Mouse (Mus musculus): ENCODE data around the gene Psmb11. TPM values are rescaled to one million over a fixed set of nuclear protein-coding genes. Genes with fewer than 3 reads are reported as not detected.
A peak's percentile ranks its signal among the peaks of the same experiment; 100 is the strongest.

Gene Psmb11
- total RNA-seq (2021), result 1 to 10 TPM in 1 of 2 experiments, not detected in 1; 1.1 TPM
- long read RNA-seq, experiment 1, full-length matches to known transcripts, result 1 of 1 reads
- long read RNA-seq, experiment 1, partial matches to known transcripts, result 0 of 1 reads
- long read RNA-seq, experiment 1, other reads (novel, unspliced or antisense), result 0 of 1 reads
- long read RNA-seq, experiment 2, result 0 reads

DNA sequence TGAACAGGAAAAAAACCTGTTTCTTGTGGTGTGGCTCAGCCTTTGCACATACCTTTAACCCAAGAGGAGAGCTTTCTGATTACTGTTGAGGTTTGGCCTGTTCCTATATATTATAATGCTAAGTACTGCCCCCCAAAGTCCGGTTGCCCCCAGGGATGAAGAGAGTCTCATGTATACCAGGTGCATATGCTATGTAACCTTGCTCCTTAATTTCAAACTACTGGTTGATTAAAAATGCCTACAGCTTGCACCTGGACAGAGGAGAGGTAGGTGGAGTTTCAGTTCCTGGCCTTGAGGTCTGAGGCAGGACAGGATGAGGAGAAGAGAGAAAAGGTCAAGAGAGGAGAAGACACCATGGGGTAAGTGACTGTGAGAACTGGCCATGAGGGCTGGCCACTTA lies at the start of gene Psmb11:
Gene Psmb11 (plus strand): TSS at position 301 of the 400 bp plus-strand sequence.
- intact Hi-C loops (cut with DNase I), result no loop called here

DNA sequence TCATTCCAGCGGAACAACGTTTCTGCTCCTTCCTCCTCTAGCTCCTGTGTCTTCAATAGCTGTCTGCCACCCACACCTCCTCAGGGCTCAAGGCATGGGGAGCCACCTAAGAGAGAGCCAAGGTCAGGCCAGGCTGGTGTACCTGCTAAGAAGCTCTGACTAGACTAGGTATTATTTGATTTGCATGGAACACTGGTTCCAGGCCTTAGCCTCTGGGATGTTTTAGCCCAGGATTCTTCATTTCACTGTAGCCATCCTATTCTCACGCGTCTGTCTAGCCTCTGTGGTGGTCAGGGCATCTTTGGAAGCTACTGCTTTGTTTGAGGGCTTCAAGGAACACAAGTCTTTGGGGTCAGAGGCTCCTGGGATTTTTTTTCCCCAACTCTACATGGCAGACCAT lies 49.1 kb upstream of the Psmb11 start:
- no peak for DNase-seq
- intact Hi-C loops (cut with DNase I), result no loop called here

More for the DNA sequence above, at the start of gene Psmb11:
- no peak for DNase-seq

DNA sequence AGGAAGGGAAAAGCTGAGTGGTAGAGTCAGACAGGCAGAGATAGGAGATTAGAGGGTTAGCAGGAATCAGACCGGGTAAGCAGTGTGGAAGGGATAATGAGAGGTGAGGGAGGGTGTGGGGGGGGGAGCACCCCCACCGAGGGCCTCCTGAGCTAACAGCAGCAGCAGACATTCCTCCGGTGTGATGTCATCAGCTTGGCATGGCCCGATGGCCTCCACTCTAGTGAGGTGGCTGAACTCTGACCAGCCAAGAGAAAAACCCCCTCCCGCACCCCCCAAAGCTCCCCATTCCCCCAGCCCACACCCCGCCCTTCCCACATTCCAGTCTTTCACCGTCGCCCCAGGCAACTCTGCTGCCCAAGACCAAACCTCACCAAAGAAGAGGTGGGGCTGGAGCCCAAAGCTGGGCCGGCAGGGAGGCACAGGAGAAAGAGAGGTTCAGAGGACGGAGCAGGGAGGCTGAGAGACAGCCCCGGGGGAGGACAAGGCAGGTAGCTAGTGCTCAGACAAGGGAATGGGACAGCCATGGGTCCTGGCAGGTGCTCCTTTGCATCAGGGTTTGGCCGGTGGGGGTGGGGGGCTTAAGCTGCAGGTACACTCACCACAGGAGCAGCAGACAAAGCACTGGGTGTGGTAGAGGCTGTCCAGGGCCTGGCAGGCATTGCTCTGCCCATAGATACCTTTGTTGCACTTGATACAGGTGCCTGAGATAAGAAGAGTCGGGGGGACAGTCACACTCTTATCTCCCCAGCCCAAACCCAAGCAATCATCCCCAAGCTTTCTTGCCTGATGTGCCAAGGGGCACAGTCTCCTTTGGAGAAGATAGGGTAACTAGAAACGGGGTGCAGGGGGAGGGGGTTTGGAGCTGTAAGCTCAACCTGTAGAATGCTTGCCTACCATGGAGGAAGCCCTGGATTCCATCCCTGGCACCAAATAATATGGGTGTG lies 48.2 kb upstream of the Psmb11 start:
- DNase-seq, result peak in 1 of 2 experiments; percentile 58
- intact Hi-C loops (cut with DNase I), result no loop called here

DNA sequence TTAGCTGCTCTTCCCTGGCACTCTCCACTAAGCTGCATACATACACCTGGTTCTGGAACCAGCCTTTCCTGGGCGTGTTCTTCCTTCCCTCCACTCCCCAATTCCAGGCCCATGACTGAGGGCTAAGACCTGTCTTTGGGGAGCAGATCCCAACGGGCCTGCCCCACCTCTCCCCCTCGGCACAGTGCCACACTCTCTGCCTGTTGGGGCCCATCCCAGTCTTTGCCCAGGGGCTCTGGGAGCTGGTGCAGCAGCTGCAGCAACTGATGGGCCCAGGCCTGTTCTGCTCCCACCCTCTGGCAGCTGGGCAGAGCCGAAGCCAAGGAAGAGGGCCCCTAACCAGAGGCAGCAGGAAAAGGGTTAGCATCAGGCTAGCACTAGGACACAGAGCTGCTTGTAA lies 47.0 kb upstream of the Psmb11 start:
- intact Hi-C loops (cut with DNase I), result no loop called here
- no peak for DNase-seq

DNA sequence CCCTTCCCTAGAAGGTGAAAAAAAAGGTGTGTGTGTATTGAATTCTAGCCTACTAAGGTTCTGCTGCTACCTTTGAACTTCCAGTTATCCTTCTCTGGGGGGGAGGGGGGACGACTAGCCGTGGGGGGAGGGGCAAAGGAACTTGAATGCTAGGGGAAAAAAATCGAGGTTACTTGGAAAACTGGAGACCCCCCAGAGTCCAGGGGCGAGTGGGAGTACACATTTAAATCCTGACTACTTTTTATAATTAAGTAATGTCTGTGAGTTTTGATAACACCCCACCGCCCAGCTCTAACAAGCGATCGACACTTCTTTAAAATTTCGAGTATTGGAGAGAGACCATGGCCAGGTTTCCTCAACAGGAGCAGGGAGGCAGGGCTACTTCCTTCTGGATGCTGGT lies 46.2 kb upstream of the Psmb11 start:
- intact Hi-C loops (cut with DNase I), result loop anchor here (5.0 kb wide), 2 partner anchors 48 to 348 kb away; no protein-coding TSS in a partner anchor
- DNase-seq, result no peak

GRCm38 (mm10) chr14:54575631-54576030 lies 45.6 kb upstream of the Psmb11 start:
- intact Hi-C loops (cut with DNase I), result loop anchor here (5.0 kb wide), 2 partner anchors 48 to 348 kb away; no protein-coding TSS in a partner anchor
- peak; percentile 74 to 78 for DNase-seq

DNA sequence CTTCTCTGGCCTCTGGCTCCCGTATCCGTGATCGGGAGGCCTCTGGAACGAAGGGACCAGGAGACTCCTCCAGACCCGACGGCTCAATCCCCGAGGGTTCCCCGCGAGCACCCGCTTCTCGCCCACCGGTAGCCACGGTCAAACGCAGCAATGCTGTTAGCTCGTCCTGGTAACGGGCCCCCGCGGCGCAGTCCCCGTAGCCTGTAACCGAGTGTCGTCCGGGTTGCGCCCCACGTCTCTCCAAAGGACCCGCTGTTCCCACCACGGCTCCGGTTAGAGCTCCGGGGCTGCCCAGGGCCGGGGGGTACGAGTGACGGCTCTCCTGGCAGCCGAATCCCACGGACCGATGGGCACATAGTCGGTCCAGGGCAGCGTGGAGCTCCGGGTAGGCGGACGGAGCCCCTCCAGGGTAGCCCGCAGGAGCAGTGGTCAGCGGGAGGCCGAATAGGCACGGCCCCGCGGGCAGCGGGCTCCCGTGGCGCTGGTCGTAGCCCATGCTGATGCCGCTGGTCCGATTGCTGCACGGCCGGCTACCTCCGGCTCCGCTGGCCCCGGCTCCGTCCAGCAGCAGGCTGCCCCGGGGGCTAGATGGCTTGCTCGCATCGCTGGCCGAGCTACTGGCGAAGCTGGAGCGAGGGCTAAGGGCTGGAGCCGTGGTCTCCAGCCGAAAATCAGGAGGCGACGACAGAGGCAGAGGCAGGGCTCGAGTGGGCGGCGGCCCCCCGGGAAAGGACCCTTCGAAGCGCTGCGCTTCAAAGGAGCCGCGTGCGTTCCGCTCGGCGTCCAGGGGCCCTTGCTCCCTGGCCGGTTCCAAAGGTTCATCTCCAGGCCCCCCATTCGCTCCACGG lies 44.8 kb upstream of the Psmb11 start:
- intact Hi-C loops (cut with DNase I), result loop anchor here (5.0 kb wide), 2 partner anchors 49 to 349 kb away; no protein-coding TSS in a partner anchor

GRCm38 (mm10) chr14:54577089-54577982 lies 43.9 kb upstream of the Psmb11 start, which contains the start of gene Ajuba:
Gene Ajuba (minus strand): TSS chr14:54577558.
- intact Hi-C loops (cut with DNase I), result loop anchor here (5.0 kb wide), 2 partner anchors 50 to 350 kb away; no protein-coding TSS in a partner anchor
- DNase-seq, result peak; percentile 89 to 90

More for the DNA sequence above, 44.8 kb upstream of the Psmb11 start:
- peak; percentile 53 to 54 for DNase-seq

DNA sequence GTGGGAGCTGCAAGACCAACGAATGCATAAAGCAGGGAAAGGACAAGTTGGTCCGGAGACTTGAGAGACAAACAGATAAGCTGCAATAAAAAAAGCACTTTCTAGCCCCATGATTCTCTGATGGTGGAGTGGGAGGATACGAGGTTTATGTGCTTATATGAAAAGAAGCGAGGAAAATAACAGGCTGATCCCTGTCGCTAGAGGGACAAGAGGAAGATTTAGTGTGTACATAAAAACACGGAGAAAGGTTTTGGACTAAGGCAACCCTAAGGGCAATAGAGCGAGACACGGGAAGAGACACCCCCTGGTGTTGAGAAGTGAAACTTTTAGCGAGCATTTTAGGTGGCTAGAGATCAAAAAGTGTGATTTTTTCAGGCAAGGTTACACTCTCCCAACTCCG lies 43.2 kb upstream of the Psmb11 start:
- intact Hi-C loops (cut with DNase I), result loop anchor here (5.0 kb wide), 2 partner anchors 51 to 351 kb away; no protein-coding TSS in a partner anchor
- peak in 1 of 2 experiments; percentile 52 for DNase-seq

DNA sequence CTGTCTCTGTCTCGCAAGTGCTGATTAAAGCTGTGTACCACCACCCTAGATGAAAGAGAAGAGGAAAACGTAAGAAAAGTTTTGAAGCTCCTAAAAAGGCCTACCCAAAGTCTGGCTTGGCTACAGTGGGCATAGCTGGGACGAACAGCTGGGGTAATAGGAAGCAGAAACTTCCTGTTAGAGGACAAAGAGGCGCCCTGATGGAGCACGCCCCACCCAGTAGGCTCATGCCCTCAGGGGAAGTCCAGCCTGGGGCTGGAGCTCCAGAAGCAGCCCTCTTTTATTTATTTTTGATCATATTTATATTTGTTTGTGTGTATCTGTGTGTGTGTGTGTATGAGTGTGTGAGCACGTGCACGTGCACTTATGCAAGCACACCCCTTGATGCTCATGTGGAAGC lies 41.6 kb upstream of the Psmb11 start:
- DNase-seq, result no peak
- intact Hi-C loops (cut with DNase I), result loop anchor here (5.0 kb wide), 3 partner anchors 52 to 352 kb away; partner anchors contain the start of genes Cdh24 and Gm17606

DNA sequence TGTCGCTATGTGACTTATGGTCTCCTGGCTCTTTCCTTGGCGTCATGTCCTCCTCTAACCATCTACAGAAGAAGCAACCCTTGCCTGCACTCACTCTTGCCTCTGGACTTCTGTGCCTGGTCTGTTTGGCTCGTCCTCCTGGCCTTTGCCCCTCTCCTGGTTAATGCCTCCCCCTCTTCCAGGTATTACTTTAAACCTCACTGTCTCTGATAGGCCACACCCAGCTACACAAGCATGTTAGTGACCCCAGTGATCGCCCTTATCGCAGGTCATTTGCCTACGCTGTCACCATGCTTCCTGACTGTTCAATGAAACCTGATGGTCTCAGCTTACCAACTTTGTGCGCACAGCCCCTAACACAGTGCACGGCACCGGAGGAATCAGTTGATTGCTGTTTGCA lies 38.7 kb upstream of the Psmb11 start:
- intact Hi-C loops (cut with DNase I), result loop anchor here (5.0 kb wide), 1 partner anchor 60 kb away; the partner anchor contains the start of genes Cdh24 and Gm17606
- no peak for DNase-seq

DNA sequence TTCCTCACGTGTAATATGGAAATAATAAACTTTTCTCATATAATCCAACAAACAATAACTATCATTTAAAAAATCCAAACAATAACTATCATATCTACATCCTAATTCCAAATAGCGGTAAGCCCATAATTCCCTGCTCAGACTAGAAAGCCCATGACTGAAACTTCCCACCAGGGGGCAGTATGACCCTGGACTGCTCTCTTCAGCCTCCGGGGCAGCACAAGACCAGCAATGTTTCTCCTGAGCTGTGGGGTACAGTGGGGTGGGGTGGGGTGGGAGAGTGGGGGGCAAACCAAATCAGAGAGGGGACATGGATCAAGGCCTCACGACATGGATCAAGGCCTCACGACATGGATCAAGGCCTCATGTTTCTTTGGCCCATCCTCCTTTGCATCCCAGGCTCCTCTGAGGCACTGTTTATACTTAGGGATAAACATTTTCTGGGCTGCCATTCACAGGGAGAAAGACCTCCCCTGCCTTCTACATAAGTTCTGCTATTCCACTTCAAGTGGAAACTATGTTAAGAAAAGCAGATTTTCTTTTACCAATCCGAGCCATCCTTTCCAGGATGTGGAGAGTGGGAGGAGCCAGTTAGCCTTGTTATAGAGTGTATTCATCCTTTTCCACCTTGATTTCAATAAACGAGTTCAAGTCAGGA lies 37.4 kb upstream of the Psmb11 start:
- intact Hi-C loops (cut with DNase I), result loop anchor here (5.0 kb wide), 1 partner anchor 58 kb away; the partner anchor contains the start of genes Cdh24 and Gm17606
- DNase-seq, result peak; percentile 71 to 84

GRCm38 (mm10) chr14:54591056-54591455 lies 30.2 kb upstream of the Psmb11 start:
- no peak for DNase-seq
- intact Hi-C loops (cut with DNase I), result no loop called here

DNA sequence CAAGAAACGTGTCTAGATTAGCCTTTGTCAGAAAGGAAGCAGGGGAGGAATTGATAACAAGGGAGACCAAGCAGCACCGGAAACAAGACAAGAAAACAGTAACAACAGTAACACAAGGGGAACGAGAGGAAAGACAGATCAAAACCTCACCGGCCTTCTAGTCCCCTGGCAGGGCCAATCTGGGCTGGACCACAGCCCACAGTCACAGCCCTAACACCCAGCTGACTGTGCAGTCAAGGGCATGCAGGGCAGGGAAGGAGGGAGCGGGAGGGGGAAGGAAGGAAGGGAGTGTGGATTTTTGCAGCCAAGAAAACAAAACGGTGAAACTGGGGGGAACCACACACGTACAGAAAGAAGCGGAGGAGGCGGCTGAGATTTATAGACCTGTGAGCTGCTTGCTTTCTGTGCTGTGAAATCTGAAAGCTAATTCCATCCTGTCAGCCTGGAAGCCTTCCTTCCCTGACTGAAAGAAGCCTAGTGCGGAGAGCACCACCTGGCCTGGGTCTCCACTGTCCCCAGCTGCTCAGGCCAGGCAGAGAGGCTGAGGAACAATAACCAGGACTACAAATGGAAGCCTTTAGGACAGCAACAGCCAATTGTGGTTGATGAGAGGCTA lies 28.8 kb upstream of the Psmb11 start:
- DNase-seq, result peak; percentile 60 to 71
- intact Hi-C loops (cut with DNase I), result no loop called here

DNA sequence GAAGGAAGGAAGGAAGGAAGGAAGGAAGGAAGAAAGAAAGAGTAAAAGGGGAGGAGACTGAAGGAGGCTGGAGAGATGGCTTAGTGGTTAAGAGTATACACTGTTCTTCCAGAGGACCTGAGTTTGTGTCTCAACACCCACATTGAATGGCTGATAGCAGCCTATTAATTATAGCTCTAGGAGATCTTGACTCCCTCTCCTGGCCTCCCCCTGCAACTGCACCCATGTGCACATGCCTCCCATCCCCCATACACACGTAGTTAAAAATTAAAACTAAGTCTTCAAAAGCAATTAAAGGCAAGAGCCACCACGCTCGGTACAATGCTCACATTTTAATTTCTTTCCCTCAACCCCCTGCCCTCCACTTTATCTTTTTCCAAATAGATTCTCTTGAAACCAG lies 27.2 kb upstream of the Psmb11 start:
- intact Hi-C loops (cut with DNase I), result no loop called here
- no peak for DNase-seq

GRCm38 (mm10) chr14:54594631-54595414 lies 26.4 kb upstream of the Psmb11 start:
- intact Hi-C loops (cut with DNase I), result no loop called here
- no peak for DNase-seq

- no peak for DNase-seq
- intact Hi-C loops (cut with DNase I), result no loop called here
Measured at GRCm38 (mm10) chr14:54597084-54597483, 24.1 kb upstream of the Psmb11 start.
